Mouse (Mus musculus): Measurements from ENCODE around the gene Gm21988.
A peak's percentile ranks its signal among the peaks of the same experiment; 100 is the strongest.

DNA sequence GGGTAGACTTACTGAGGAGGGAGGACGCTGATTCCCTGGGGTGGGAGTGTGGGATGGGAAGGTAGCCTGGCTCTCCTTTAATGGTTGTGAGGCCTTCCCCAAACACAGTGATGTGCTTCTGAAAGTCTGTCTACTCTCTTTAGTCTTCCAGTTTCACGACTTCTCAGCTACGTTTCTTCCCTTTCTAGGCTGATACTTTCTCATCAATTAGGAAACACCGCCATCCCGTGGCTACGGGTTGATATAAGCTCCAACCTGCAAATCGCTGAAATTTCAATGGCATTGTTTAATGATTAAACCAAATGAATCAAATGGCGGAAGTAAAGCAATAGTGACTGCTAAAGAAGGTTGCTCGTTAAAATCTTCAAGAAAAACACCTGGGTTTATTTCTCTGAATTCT, 26.7 kb downstream of the Gm21988 start:
- TF ChIP-seq CTCF (IDR thresholded peaks at IDR 0.05; ENCODE audit: low read depth): peak; percentile 51; the same call in 1 of the 2 replicates
- no peak for TF ChIP-seq EP300 (IDR thresholded peaks at IDR 0.05; ENCODE audit: low read depth)
